Mouse (Mus musculus): ENCODE measurements around the gene Smtnl2. TPM values are rescaled to one million over a fixed set of nuclear protein-coding genes. Genes with fewer than 3 reads are reported as not detected.

Smtnl2 gene
- total RNA-seq, 2 experiments from 2014 or later: 219 to 223 TPM

GRCm38 (mm10) chr11:72401068-72401467 lies 10.4 kb downstream of the Smtnl2 start:
- DNase-seq: no peak

- DNase-seq: no peak
Measured at GRCm38 (mm10) chr11:72397811-72398525, 13.5 kb downstream of the Smtnl2 start.

- DNase-seq: peak; percentile 84
Measured at GRCm38 (mm10) chr11:72397072-72397471, 14.4 kb downstream of the Smtnl2 start.

- DNase-seq: peak; percentile 76
Measured at GRCm38 (mm10) chr11:72396621-72397020, 14.9 kb downstream of the Smtnl2 start.

GRCm38 (mm10) chr11:72395652-72396051 lies 15.9 kb downstream of the Smtnl2 start:
- DNase-seq: peak; percentile 56

GRCm38 (mm10) chr11:72394694-72395093 lies 16.8 kb downstream of the Smtnl2 start:
- DNase-seq: no peak

- DNase-seq: peak; percentile 77
Measured at GRCm38 (mm10) chr11:72393669-72394068, 17.8 kb downstream of the Smtnl2 start.

- DNase-seq: no peak
Measured at GRCm38 (mm10) chr11:72393243-72393642, 18.3 kb downstream of the Smtnl2 start.

GRCm38 (mm10) chr11:72391181-72391580 lies 20.3 kb downstream of the Smtnl2 start:
- no peak for DNase-seq

- DNase-seq: peak; percentile 77
Measured at GRCm38 (mm10) chr11:72389407-72390142, 21.9 kb downstream of the Smtnl2 start.

GRCm38 (mm10) chr11:72388113-72388529 lies 23.4 kb downstream of the Smtnl2 start:
- DNase-seq: peak; percentile 69

GRCm38 (mm10) chr11:72379351-72379750 lies 32.2 kb downstream of the Smtnl2 start:
- DNase-seq: no peak

GRCm38 (mm10) chr11:72378222-72378621 lies 33.3 kb downstream of the Smtnl2 start:
- DNase-seq: peak; percentile 72

GRCm38 (mm10) chr11:72376562-72376961 lies 35.0 kb downstream of the Smtnl2 start:
- DNase-seq: no peak

- no peak for DNase-seq
Measured at GRCm38 (mm10) chr11:72369904-72370672, 41.4 kb downstream of the Smtnl2 start.

GRCm38 (mm10) chr11:72367934-72368674 lies 43.4 kb downstream of the Smtnl2 start:
- no peak for DNase-seq

- no peak for DNase-seq
Measured at GRCm38 (mm10) chr11:72366126-72366525, 45.4 kb downstream of the Smtnl2 start.

- DNase-seq: no peak
Measured at GRCm38 (mm10) chr11:72364526-72364925, 47.0 kb downstream of the Smtnl2 start.

GRCm38 (mm10) chr11:72363523-72364240 lies 47.8 kb downstream of the Smtnl2 start:
- no peak for DNase-seq

- DNase-seq: no peak
Measured at GRCm38 (mm10) chr11:72362347-72362741, 49.2 kb downstream of the Smtnl2 start, which contains the start of gene Tekt1. Gene Tekt1, minus strand, starts transcription at chr11:72362442.

Measured in gastrocnemius, postnatal 25 days (tissue).